Mouse (Mus musculus): ENCODE measurements at regions not wholly inside any gene's neighbourhood (a gene's known extent, or its start where the extent isn't known, plus 50 kb on each side); places are given as distances from the start of the nearest gene placed in this dataset.

DNA sequence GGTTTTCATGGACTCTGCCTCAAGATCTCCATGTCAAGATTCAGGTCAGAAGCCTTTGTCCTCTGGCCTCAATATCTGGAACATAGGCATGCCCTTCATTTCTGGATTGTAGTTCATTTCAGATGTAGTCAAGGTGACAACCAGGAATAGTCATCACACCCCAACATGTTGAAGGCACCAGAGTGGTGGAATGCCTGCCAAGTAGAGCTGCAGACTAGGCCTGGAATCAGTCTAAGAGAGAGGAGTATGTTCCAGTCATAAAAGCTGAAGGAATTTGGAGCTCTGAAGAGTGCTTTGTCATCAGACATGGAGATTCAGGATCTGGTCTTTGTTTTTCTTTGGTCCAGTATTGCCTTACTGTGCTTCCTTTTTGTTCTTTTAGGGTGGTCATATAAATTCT lies 346.5 kb downstream of the Kdm4c start:
- Histone ChIP-seq H3K9me3 (replicated peaks; ENCODE audit: low read length) (peaks cover 17% of the 10 kb centered on the region), H3K27ac (ENCODE audit: insufficient read depth, low read depth) (no peak overlapping the region), H3K4me1 (ENCODE audit: control insufficient read depth in 1 of 2, insufficient read depth in 2 of 2) (no peaks in the 10 kb centered on the region), H3K4me3 (replicated peaks in 1 of 3; ENCODE audit: low read depth in 2 of 3, low read length in 2 of 3, poor library complexity in 1 of 3) (no peak overlapping the region), H3K27me3 (replicated peaks) (no peaks in the 10 kb centered on the region), H3K9ac (ENCODE audit: insufficient read depth, low read depth) (no peak overlapping the region), H3K79me2 (replicated peaks; ENCODE audit: control insufficient read depth, extremely low read depth, insufficient read depth, poor library complexity, severe bottlenecking) (no peaks in the 10 kb centered on the region), H3K36me3 (replicated peaks in 1 of 2; ENCODE audit: control insufficient read depth in 1 of 2, insufficient read depth in 1 of 2, low read length in 1 of 2) (no peaks in the 10 kb centered on the region), H3K4me2 (ENCODE audit: insufficient read depth, low read depth, poor library complexity, severe bottlenecking) (no peak overlapping the region)
- no peak for TF ChIP-seq ZKSCAN1 (IDR thresholded peaks at IDR 0.05; ENCODE audit: borderline replicate concordance, low read depth, low read length)
- TF ChIP-seq MAZ (IDR thresholded peaks at IDR 0.05; ENCODE audit: low read depth, low read length), result no peak
- no peak for TF ChIP-seq USF1 (IDR thresholded peaks at IDR 0.05; ENCODE audit: low read depth, low read length)
- dilution Hi-C loops (cut with MboI; ENCODE audit: extremely low pct_ligation_motif_present, extremely low pct_unique_long_range_greater_than_20kb, low sequenced_read_pairs) (no loop called here), in situ Hi-C loops (cut with MboI; ENCODE audit: low pct_ligation_motif_present, low pct_unique_long_range_greater_than_20kb, low sequenced_read_pairs) (no loop called here)
- DNase-seq (ENCODE audit: extremely low read depth), result no peak

DNA sequence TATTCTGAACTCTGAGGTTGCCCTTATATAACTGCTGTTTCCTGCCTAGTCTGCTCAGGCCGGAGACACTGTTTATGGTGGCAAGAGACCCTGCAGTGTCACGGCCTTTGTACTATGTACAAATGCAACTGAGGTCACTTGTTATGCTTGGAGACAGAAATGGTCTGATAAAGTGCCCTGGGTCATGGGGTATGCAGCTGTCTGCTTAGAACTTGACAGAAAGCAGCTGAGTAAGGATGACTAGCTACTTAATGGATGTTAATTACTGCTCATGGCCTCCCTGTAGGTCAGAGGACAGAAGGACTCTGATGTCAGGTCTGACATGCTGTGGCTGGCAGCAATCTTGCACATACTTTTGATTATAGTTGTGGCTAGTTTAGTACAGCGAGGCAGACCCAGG lies 370.7 kb downstream of the Kdm4c start:
- TF ChIP-seq GABPA (IDR thresholded peaks at IDR 0.05; ENCODE audit: insufficient replicate concordance, low read depth, low read length) (no peak), POLR2A (IDR thresholded peaks at IDR 0.05; ENCODE audit: low read depth, low read length) (no peak), POLR2AphosphoS2 (IDR thresholded peaks at IDR 0.05; ENCODE audit: low read depth, low read length) (no peak), BHLHE40 (IDR thresholded peaks at IDR 0.05; ENCODE audit: low read depth, low read length) (no peak), ZC3H11A (IDR thresholded peaks at IDR 0.05; ENCODE audit: low read depth, low read length) (no peak), UBTF (IDR thresholded peaks at IDR 0.05; ENCODE audit: low read depth, low read length) (no peak), RCOR1 (conservative IDR thresholded peaks at IDR 0.05; ENCODE audit: low read depth, low read length) (no peak), MYC (IDR thresholded peaks at IDR 0.05; ENCODE audit: low read depth, low read length) (no peak)
- no peaks in the 10 kb centered on the region for H3K79me2 ChIP-seq (replicated peaks; ENCODE audit: control insufficient read depth, extremely low read depth, insufficient read depth, poor library complexity, severe bottlenecking)
- dilution Hi-C loops (cut with MboI; ENCODE audit: extremely low pct_ligation_motif_present, extremely low pct_unique_long_range_greater_than_20kb, low sequenced_read_pairs), result no loop called here
- no peaks in the 10 kb centered on the region for H3K4me1 ChIP-seq (ENCODE audit: control insufficient read depth in 1 of 2, insufficient read depth in 2 of 2)
- peaks cover 15% of the 10 kb centered on the region for H3K9me3 ChIP-seq (replicated peaks; ENCODE audit: low read length)
- H3K27me3 ChIP-seq (replicated peaks), result no peaks in the 10 kb centered on the region
- no peak overlapping the region for H3K27ac ChIP-seq (ENCODE audit: insufficient read depth, low read depth)
- no peak for DNase-seq (ENCODE audit: extremely low read depth)
- H3K9ac ChIP-seq (ENCODE audit: insufficient read depth, low read depth), result no peak overlapping the region
- in situ Hi-C loops (cut with MboI; ENCODE audit: low pct_ligation_motif_present, low pct_unique_long_range_greater_than_20kb, low sequenced_read_pairs), result no loop called here
- no peak overlapping the region for H3K4me2 ChIP-seq (ENCODE audit: insufficient read depth, low read depth, poor library complexity, severe bottlenecking)
- H3K4me3 ChIP-seq (replicated peaks in 1 of 3; ENCODE audit: low read depth in 2 of 3, low read length in 2 of 3, poor library complexity in 1 of 3), result no peak overlapping the region
- no peaks in the 10 kb centered on the region for H3K36me3 ChIP-seq (replicated peaks in 1 of 2; ENCODE audit: control insufficient read depth in 1 of 2, insufficient read depth in 1 of 2, low read length in 1 of 2)

Data from CH12.LX (cell line).